Mouse (Mus musculus) limb, embryonic 10.5 days (tissue): ENCODE measurements at regions not wholly inside any gene's neighbourhood (a gene's known extent, or its start where the extent isn't known, plus 50 kb on each side); places are given as distances from the start of the nearest gene placed in this dataset.

Experiments used
- DNase-seq: peaks from one replicate; pipeline ENCODE4 v3.0.0-alpha.2; 2017; ENCODE audit warnings: low spot score
- H3K27ac ChIP-seq: fragments of 300-500 bp; sonication (generic); 2 replicates; pipeline ENCODE4 v1.5.1; 2016; ENCODE audit warnings: mild to moderate bottlenecking
- H3K27me3 ChIP-seq: fragments of 300-500 bp; sonication (generic); 2 replicates; pipeline ENCODE4 v1.6.1; 2016; ENCODE audit warnings: low read depth, mild to moderate bottlenecking; ENCODE audit not compliant: poor library complexity, severe bottlenecking
- H3K36me3 ChIP-seq: fragments of 300-500 bp; sonication (generic); 2 replicates; pipeline ENCODE4 v1.6.1; 2016; ENCODE audit warnings: mild to moderate bottlenecking, moderate library complexity
- H3K4me1 ChIP-seq: fragments of 300-500 bp; sonication (generic); 2 replicates; pipeline ENCODE4 v1.6.1; 2016
- H3K4me3 ChIP-seq: fragments of 300-500 bp; sonication (generic); 2 replicates; pipeline ENCODE4 v1.5.1; 2016; ENCODE audit warnings: mild to moderate bottlenecking, moderate library complexity
- H3K9me3 ChIP-seq: fragments of 300-500 bp; sonication (generic); replicated peaks from 2 replicates; pipeline ENCODE4 v1.6.1; 2016; ENCODE audit warnings: mild to moderate bottlenecking
- WGBS: fragments of 180-500 bp; shearing (Covaris S2); methylation state at CpG from one replicate; pipeline ENCODE4 v1.1.7; 2016; 5-methylcytosine and 5-hydroxymethylcytosine counted together

DNA sequence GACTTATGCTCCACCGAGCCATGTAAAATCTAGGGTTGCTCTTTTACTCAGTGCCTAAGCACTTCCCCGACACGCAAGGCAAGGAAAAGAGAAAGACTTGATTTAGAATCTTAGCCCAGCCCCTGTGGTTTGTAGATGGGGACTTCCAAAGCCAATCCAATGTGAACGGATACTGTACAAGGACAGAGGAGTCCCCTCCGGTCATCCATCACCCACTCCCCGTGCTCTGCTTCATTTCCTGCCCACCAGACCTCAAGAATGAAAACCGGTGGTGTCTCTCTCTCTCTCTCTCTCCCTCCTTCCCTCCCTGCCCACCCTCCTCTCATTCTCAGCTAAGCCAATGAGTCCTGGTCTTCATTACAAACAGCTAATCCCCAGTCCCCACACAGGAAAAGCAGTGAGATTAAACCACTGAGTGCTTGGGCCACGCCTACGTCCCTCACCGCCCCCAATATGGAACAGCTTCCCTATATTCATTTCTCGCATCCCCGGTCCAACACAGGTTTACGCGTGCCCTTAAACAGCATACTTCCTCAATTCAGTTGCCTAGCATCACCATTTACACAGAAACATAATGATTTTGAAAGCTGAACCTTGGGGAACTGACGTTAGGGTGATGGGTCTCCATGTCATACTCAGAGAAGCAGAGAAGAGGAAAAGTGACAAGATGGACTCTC, 151.1 kb upstream of the Noct start:
- Histone ChIP-seq H3K27me3 (no peaks in the 10 kb centered on the region), H3K4me3 (no peak overlapping the region), H3K9me3 (no peaks in the 10 kb centered on the region), H3K36me3 (no peaks in the 10 kb centered on the region), H3K4me1 (peaks cover 34% of the 10 kb centered on the region), H3K27ac (peak overlapping the region; percentile 68; the same call in 1 of the 2 replicates)
- DNase-seq: no peak
- 81% methylated on average over 15 of the region's 15 CpGs for WGBS

GRCm38 (mm10) chr3:51073743-51074319, 150.4 kb upstream of the Noct start:
- Histone ChIP-seq H3K36me3 (no peaks in the 10 kb centered on the region), H3K27ac (peak overlapping the region; percentile 68), H3K27me3 (no peaks in the 10 kb centered on the region), H3K9me3 (no peaks in the 10 kb centered on the region), H3K4me3 (no peak overlapping the region), H3K4me1 (peaks cover 38% of the 10 kb centered on the region)
- 86% methylated on average over 7 of the region's 7 CpGs for WGBS
- DNase-seq: no peak

DNA sequence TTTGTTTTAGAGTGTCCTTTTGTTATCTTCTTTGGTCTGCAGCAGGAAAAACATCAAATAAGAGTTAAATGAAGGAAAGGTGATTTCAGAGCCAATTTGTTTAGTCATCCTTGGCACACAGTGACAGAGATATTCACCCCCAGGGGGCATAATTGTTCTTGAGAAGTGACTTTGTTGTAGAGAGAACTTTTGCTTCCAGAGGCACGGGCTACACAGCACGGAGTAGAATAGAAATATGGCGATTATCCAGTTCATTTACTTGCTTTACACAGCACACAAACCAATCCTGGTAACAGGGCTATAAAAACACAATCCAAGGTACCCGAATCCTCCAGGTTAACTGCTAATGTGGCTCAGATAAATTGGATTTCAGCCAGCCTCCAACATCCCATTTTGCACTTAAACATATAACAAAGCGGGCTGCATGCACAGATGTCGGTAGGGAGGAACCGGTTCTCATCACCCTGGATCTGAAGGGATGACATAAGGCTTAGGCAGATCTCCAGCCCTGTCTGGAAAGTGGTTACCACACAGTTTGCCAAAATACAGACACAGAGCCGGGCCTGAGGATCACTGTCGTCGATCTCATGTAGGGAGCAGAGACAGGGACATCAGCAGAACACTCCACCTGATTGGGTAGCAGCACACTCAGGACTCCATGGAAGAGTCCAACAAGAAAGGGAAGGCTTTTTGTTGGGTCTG, 148.9 kb upstream of the Noct start:
- DNase-seq: no peak
- Histone ChIP-seq H3K27me3 (no peaks in the 10 kb centered on the region), H3K36me3 (no peaks in the 10 kb centered on the region), H3K9me3 (no peaks in the 10 kb centered on the region), H3K4me1 (peaks cover 52% of the 10 kb centered on the region), H3K4me3 (no peak overlapping the region), H3K27ac (no peak overlapping the region)
- WGBS: 86% methylated on average over 10 of the region's 10 CpGs

DNA sequence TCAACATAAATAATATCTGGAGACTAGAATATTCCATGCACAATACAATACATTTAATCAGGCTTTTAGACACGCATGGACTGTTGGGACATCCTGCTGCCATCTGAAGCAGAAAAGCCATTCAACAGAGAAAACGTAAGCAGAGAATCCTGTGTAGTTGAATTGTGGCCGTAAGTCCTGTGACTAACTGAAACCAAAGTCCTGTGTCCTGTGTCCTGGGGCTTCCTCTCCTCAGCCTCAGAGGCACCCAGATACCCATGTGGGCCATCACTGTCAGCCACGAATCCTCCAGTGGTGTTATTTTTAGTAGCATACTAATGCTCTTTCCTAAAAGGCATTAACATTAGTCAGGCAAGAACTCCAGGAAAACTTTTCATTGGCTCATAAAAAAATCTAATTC, 145.8 kb upstream of the Noct start:
- Histone ChIP-seq H3K9me3 (no peaks in the 10 kb centered on the region), H3K36me3 (no peaks in the 10 kb centered on the region), H3K4me1 (peaks cover 49% of the 10 kb centered on the region), H3K4me3 (no peak overlapping the region), H3K27ac (no peak overlapping the region), H3K27me3 (no peaks in the 10 kb centered on the region)
- 88% methylated on average over 4 of the region's 4 CpGs for WGBS
- no peak for DNase-seq

GRCm38 (mm10) chr3:51080415-51080814, 143.8 kb upstream of the Noct start:
- Histone ChIP-seq H3K36me3 (no peaks in the 10 kb centered on the region), H3K4me3 (no peak overlapping the region), H3K9me3 (no peaks in the 10 kb centered on the region), H3K27me3 (no peaks in the 10 kb centered on the region), H3K27ac (peak overlapping the region; percentile 56), H3K4me1 (peaks cover 47% of the 10 kb centered on the region)
- no peak for DNase-seq
- WGBS: 68% methylated on average over 3 of the region's 3 CpGs

DNA sequence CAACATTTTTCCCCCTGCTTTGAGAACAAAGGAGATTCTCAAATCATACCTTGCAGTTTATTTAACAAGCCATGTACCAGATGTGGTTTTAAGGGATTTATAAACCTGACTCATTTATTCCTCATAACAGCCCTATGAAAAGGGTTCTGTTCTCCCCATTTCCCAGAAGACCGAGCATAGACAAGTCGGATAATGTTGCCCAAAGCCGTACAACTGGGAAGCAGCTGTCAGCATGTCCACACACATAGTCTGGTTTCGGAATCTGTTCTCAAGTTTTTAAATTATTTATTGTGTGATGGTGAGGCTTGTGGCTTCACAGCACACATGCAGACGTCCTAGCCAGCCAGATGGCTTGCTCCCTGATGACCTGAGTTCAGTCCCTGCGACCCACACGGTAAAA, 143.4 kb upstream of the Noct start:
- Histone ChIP-seq H3K9me3 (no peaks in the 10 kb centered on the region), H3K4me1 (peaks cover 47% of the 10 kb centered on the region), H3K4me3 (no peak overlapping the region), H3K27ac (peak overlapping the region; percentile 56; the same call in 1 of the 2 replicates), H3K27me3 (no peaks in the 10 kb centered on the region), H3K36me3 (no peaks in the 10 kb centered on the region)
- 55% methylated on average over 7 of the region's 7 CpGs for WGBS
- DNase-seq: no peak

GRCm38 (mm10) chr3:51082831-51083575, 141.2 kb upstream of the Noct start:
- no peak for DNase-seq
- H3K27ac ChIP-seq: peak overlapping the region; percentile 74; the same call in 1 of the 2 replicates
- peaks cover 47% of the 10 kb centered on the region for H3K4me1 ChIP-seq

DNA sequence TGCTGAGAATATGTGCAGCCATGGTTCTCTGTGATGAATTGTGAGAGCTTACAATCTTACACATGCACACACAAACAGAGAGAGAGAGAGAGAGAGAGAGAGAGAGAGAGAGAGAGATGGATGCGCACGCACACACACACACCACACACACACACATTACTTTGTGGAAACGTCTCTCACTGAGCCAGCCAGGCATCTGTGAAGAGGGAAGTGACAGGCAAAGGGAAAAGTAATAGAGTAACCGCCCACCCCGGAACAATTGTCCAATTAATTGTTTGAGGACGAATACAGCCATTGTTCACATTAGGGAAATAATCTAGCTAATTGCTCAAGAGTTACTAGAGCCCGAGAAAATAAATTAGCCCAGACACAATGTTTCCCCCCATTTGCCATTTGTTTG, 140.7 kb upstream of the Noct start:
- WGBS: 74% methylated on average over 7 of the region's 7 CpGs
- H3K27me3 ChIP-seq: no peaks in the 10 kb centered on the region
- H3K9me3 ChIP-seq: no peaks in the 10 kb centered on the region
- no peak for DNase-seq
- peak overlapping the region; percentile 67; the same call in 1 of the 2 replicates for H3K27ac ChIP-seq
- H3K4me1 ChIP-seq: peaks cover 42% of the 10 kb centered on the region
- H3K36me3 ChIP-seq: no peaks in the 10 kb centered on the region
- no peak overlapping the region for H3K4me3 ChIP-seq

More at GRCm38 (mm10) chr3:51082831-51083575, 141.2 kb upstream of the Noct start:
- WGBS: 62% methylated on average over 11 of the region's 11 CpGs
- no peaks in the 10 kb centered on the region for H3K27me3 ChIP-seq
- H3K36me3 ChIP-seq: no peaks in the 10 kb centered on the region
- no peak overlapping the region for H3K4me3 ChIP-seq
- H3K9me3 ChIP-seq: no peaks in the 10 kb centered on the region

- 88% methylated on average over 10 of the region's 10 CpGs for WGBS
These were observed 137.8 kb upstream of the Noct start for GRCm38 (mm10) chr3:51086441-51086849.

GRCm38 (mm10) chr3:51087076-51087475, 137.2 kb upstream of the Noct start:
- no peak for DNase-seq
- Histone ChIP-seq H3K27ac (no peak overlapping the region), H3K27me3 (no peaks in the 10 kb centered on the region), H3K9me3 (no peaks in the 10 kb centered on the region), H3K4me3 (no peak overlapping the region), H3K36me3 (no peaks in the 10 kb centered on the region), H3K4me1 (peaks cover 22% of the 10 kb centered on the region)
- WGBS: 90% methylated on average over 4 of the region's 4 CpGs

More at GRCm38 (mm10) chr3:51086441-51086849, 137.8 kb upstream of the Noct start:
- Histone ChIP-seq H3K9me3 (no peaks in the 10 kb centered on the region), H3K27ac (no peak overlapping the region), H3K4me3 (no peak overlapping the region), H3K4me1 (peaks cover 22% of the 10 kb centered on the region), H3K36me3 (no peaks in the 10 kb centered on the region), H3K27me3 (no peaks in the 10 kb centered on the region)
- no peak for DNase-seq

GRCm38 (mm10) chr3:51089036-51089669, 135.1 kb upstream of the Noct start:
- Histone ChIP-seq H3K9me3 (no peaks in the 10 kb centered on the region), H3K27me3 (no peaks in the 10 kb centered on the region), H3K36me3 (no peaks in the 10 kb centered on the region), H3K27ac (peak overlapping the region; percentile 30; the same call in 1 of the 2 replicates), H3K4me1 (peaks cover 7% of the 10 kb centered on the region), H3K4me3 (no peak overlapping the region)
- WGBS: 73% methylated on average over 10 of the region's 10 CpGs
- no peak for DNase-seq

GRCm38 (mm10) chr3:51091478-51091877, 132.8 kb upstream of the Noct start:
- Histone ChIP-seq H3K36me3 (no peaks in the 10 kb centered on the region), H3K4me3 (no peak overlapping the region), H3K9me3 (no peaks in the 10 kb centered on the region), H3K27ac (no peak overlapping the region), H3K4me1 (peaks cover 12% of the 10 kb centered on the region), H3K27me3 (no peaks in the 10 kb centered on the region)
- WGBS: 55% methylated on average over 4 of the region's 4 CpGs
- DNase-seq: no peak
